Mouse (Mus musculus) neural tube, embryonic 13.5 days (tissue): ENCODE results near the gene Kcnj3. TPM values are rescaled to one million over a fixed set of nuclear protein-coding genes. Genes with fewer than 3 reads are reported as not detected.
A peak's percentile ranks its signal among the peaks of the same experiment; 100 is the strongest.
"Not testable (repeated sequence)": the region's sequence is repeated elsewhere in the genome, so short reads cannot be mapped to it uniquely, and the experiment has no call there.

Experiments
- ATAC-seq: fragments of 200-750 bp; cut with Nextera tagmentation; 2 replicates; pipeline ENCODE4 v1.8.0; 2017; ENCODE audit warnings: low read depth, mild to moderate bottlenecking, moderate TSS enrichment, moderate library complexity
- H3K27ac ChIP-seq: fragments of 300-500 bp; sonication (generic); replicated peaks from 2 replicates; pipeline ENCODE4 v1.5.1; 2015; ENCODE audit warnings: moderate library complexity, mild to moderate bottlenecking, inconsistent platforms
- H3K27me3 ChIP-seq: fragments of 300-500 bp; sonication (generic); 2 replicates; pipeline ENCODE4 v1.6.1; 2015; ENCODE audit warnings: mild to moderate bottlenecking, inconsistent platforms
- H3K36me3 ChIP-seq: fragments of 300-500 bp; sonication (generic); 2 replicates; pipeline ENCODE4 v1.6.1; 2015; ENCODE audit warnings: mild to moderate bottlenecking, inconsistent platforms
- H3K4me1 ChIP-seq: fragments of 300-500 bp; sonication (generic); replicated peaks from 2 replicates; pipeline ENCODE4 v1.6.1; 2015; ENCODE audit warnings: inconsistent platforms
- H3K4me2 ChIP-seq: fragments of 300-500 bp; sonication (generic); 2 replicates; pipeline ENCODE4 v1.6.1; 2015; ENCODE audit warnings: inconsistent platforms, mild to moderate bottlenecking, moderate library complexity
- H3K4me3 ChIP-seq: fragments of 300-500 bp; sonication (generic); 2 replicates; pipeline ENCODE4 v1.5.1; 2015; ENCODE audit warnings: mild to moderate bottlenecking, inconsistent platforms
- H3K9ac ChIP-seq: fragments of 300-500 bp; sonication (generic); 2 replicates; pipeline ENCODE4 v1.6.1; 2015; ENCODE audit warnings: moderate library complexity, mild to moderate bottlenecking, inconsistent platforms
- H3K9me3 ChIP-seq: fragments of 300-500 bp; sonication (generic); 2 replicates; pipeline ENCODE4 v1.6.1; 2016; ENCODE audit warnings: inconsistent platforms
- WGBS: fragments of 180-500 bp; shearing (Covaris S2); methylation state at CpG from one replicate; pipeline ENCODE4 v1.1.7; 2015; 5-methylcytosine and 5-hydroxymethylcytosine counted together
- polyA plus RNA-seq: library from polyadenylated mRNA; unstranded; fragments of >200 nt; fragmentation: Nextera tagmentation; extraction: Ambion mirVana; gene quantifications from 2 replicates; pipeline ENCODE4 v1.2.1, GENCODE M21; 2015

Gene Kcnj3
- polyA plus RNA-seq, 1 experiment from 2014 or later, result 3.1 TPM

GRCm38 (mm10) chr2:55450774-55451173, 15.0 kb downstream of the Kcnj3 start:
- Histone ChIP-seq H3K4me2 (no peak overlapping the region), H3K27ac (0 out of 2 replicates have a peak overlapping the region, but pooled peaks have one; percentile 0), H3K27me3 (no peaks in the 10 kb centered on the region), H3K4me1 (peaks cover 16% of the 10 kb centered on the region), H3K36me3 (no peaks in the 10 kb centered on the region), H3K9me3 (no peaks in the 10 kb centered on the region), H3K4me3 (no peak overlapping the region), H3K9ac (no peak overlapping the region)
- WGBS, result 55% methylated on average over 1 of the region's 1 CpGs
- ATAC-seq, result no peak

GRCm38 (mm10) chr2:55459195-55459594, 23.4 kb downstream of the Kcnj3 start:
- Histone ChIP-seq H3K4me1 (no peaks in the 10 kb centered on the region), H3K4me2 (no peak overlapping the region), H3K9me3 (no peaks in the 10 kb centered on the region), H3K4me3 (no peak overlapping the region), H3K27me3 (no peaks in the 10 kb centered on the region), H3K27ac (no peak overlapping the region), H3K9ac (no peak overlapping the region), H3K36me3 (no peaks in the 10 kb centered on the region)
- no peak for ATAC-seq
- WGBS, result 95% methylated on average over 2 of the region's 2 CpGs

GRCm38 (mm10) chr2:55469141-55469540, 33.4 kb downstream of the Kcnj3 start:
- Histone ChIP-seq H3K9ac (no peak overlapping the region), H3K4me1 (no peaks in the 10 kb centered on the region), H3K9me3 (no peaks in the 10 kb centered on the region), H3K27me3 (no peaks in the 10 kb centered on the region), H3K4me2 (no peak overlapping the region), H3K27ac (no peak overlapping the region), H3K36me3 (no peaks in the 10 kb centered on the region), H3K4me3 (no peak overlapping the region)
- ATAC-seq, result no peak
- 86% methylated on average over 2 of the region's 2 CpGs for WGBS

- no peak for ATAC-seq
- no peak overlapping the region for H3K4me3 ChIP-seq
- H3K36me3 ChIP-seq, result no peaks in the 10 kb centered on the region
- no peak overlapping the region for H3K9ac ChIP-seq
- no peaks in the 10 kb centered on the region for H3K4me1 ChIP-seq
- WGBS, result 93% methylated on average over 2 of the region's 2 CpGs
- no peaks in the 10 kb centered on the region for H3K9me3 ChIP-seq
- H3K4me2 ChIP-seq, result no peak overlapping the region
- H3K27ac ChIP-seq, result no peak overlapping the region
- H3K27me3 ChIP-seq, result no peaks in the 10 kb centered on the region
These were observed 34.2 kb downstream of the Kcnj3 start for GRCm38 (mm10) chr2:55470006-55470405.

GRCm38 (mm10) chr2:55479511-55479910, 43.7 kb downstream of the Kcnj3 start:
- Histone ChIP-seq H3K4me2 (no peak overlapping the region), H3K4me1 (no peaks in the 10 kb centered on the region), H3K27ac (no peak overlapping the region), H3K9ac (no peak overlapping the region), H3K9me3 (no peaks in the 10 kb centered on the region), H3K4me3 (no peak overlapping the region), H3K36me3 (no peaks in the 10 kb centered on the region), H3K27me3 (no peaks in the 10 kb centered on the region)
- 80% methylated on average over 4 of the region's 4 CpGs for WGBS
- no peak for ATAC-seq

GRCm38 (mm10) chr2:55479933-55480601, 44.3 kb downstream of the Kcnj3 start:
- Histone ChIP-seq H3K9ac (no peak overlapping the region), H3K27me3 (no peaks in the 10 kb centered on the region), H3K27ac (0 out of 2 replicates have a peak overlapping the region, but pooled peaks have one; percentile 38), H3K4me3 (no peak overlapping the region), H3K4me2 (no peak overlapping the region), H3K36me3 (no peaks in the 10 kb centered on the region), H3K9me3 (no peaks in the 10 kb centered on the region), H3K4me1 (no peaks in the 10 kb centered on the region)
- no peak for ATAC-seq
- WGBS, result 64% methylated on average over 4 of the region's 4 CpGs

- H3K9me3 ChIP-seq, result no peaks in the 10 kb centered on the region
- H3K4me3 ChIP-seq, result no peak overlapping the region
- no peak for ATAC-seq
- H3K27me3 ChIP-seq, result no peaks in the 10 kb centered on the region
- H3K36me3 ChIP-seq, result no peaks in the 10 kb centered on the region
- H3K9ac ChIP-seq, result no peak overlapping the region
- no peak overlapping the region for H3K27ac ChIP-seq
- H3K4me2 ChIP-seq, result no peak overlapping the region
- H3K4me1 ChIP-seq, result no peaks in the 10 kb centered on the region
These were observed 44.8 kb downstream of the Kcnj3 start for GRCm38 (mm10) chr2:55480602-55480965.

GRCm38 (mm10) chr2:55485500-55486129, 49.8 kb downstream of the Kcnj3 start:
- not testable (repeated sequence) for H3K9ac ChIP-seq, H3K9me3 ChIP-seq, H3K27me3 ChIP-seq, H3K4me3 ChIP-seq, H3K36me3 ChIP-seq, H3K4me1 ChIP-seq, ATAC-seq, H3K4me2 ChIP-seq, H3K27ac ChIP-seq
- 84% methylated on average over 7 of the region's 7 CpGs for WGBS

GRCm38 (mm10) chr2:55503390-55504176, 67.8 kb downstream of the Kcnj3 start:
- WGBS, result 79% methylated on average over 9 of the region's 9 CpGs
- H3K4me3 ChIP-seq, result no peak overlapping the region
- H3K27ac ChIP-seq, result no peak overlapping the region
- no peaks in the 10 kb centered on the region for H3K4me1 ChIP-seq
- no peak for ATAC-seq
- no peaks in the 10 kb centered on the region for H3K9me3 ChIP-seq
- no peak overlapping the region for H3K4me2 ChIP-seq
- no peak overlapping the region for H3K9ac ChIP-seq
- H3K27me3 ChIP-seq, result no peaks in the 10 kb centered on the region
- no peaks in the 10 kb centered on the region for H3K36me3 ChIP-seq

- WGBS, result 93% methylated on average over 1 of the region's 1 CpGs
- ATAC-seq, result no peak
These were observed 69.9 kb downstream of the Kcnj3 start for GRCm38 (mm10) chr2:55505712-55506111.

GRCm38 (mm10) chr2:55517297-55517696, 81.5 kb downstream of the Kcnj3 start:
- H3K4me1 ChIP-seq, result no peaks in the 10 kb centered on the region
- ATAC-seq, result no peak

More at GRCm38 (mm10) chr2:55505712-55506111, 69.9 kb downstream of the Kcnj3 start:
- Histone ChIP-seq H3K4me3 (no peak overlapping the region), H3K4me2 (no peak overlapping the region), H3K9me3 (no peaks in the 10 kb centered on the region), H3K4me1 (no peaks in the 10 kb centered on the region), H3K27ac (no peak overlapping the region), H3K36me3 (no peaks in the 10 kb centered on the region), H3K27me3 (no peaks in the 10 kb centered on the region), H3K9ac (no peak overlapping the region)

GRCm38 (mm10) chr2:55532738-55533491, 97.1 kb downstream of the Kcnj3 start:
- Histone ChIP-seq H3K4me1 (no peaks in the 10 kb centered on the region), H3K36me3 (no peaks in the 10 kb centered on the region), H3K9me3 (no peaks in the 10 kb centered on the region), H3K4me3 (no peak overlapping the region), H3K4me2 (no peak overlapping the region), H3K27ac (no peak overlapping the region), H3K27me3 (no peaks in the 10 kb centered on the region), H3K9ac (no peak overlapping the region)
- WGBS, result 88% methylated on average over 8 of the region's 8 CpGs
- ATAC-seq, result no peak

More at GRCm38 (mm10) chr2:55517297-55517696, 81.5 kb downstream of the Kcnj3 start:
- Histone ChIP-seq H3K9me3 (no peaks in the 10 kb centered on the region), H3K9ac (no peak overlapping the region), H3K27me3 (no peaks in the 10 kb centered on the region), H3K36me3 (no peaks in the 10 kb centered on the region), H3K4me3 (no peak overlapping the region), H3K4me2 (no peak overlapping the region), H3K27ac (no peak overlapping the region)
